Comparison of ENCODE assay signal across 9 mouse cellular contexts in the genomic region with DNA sequence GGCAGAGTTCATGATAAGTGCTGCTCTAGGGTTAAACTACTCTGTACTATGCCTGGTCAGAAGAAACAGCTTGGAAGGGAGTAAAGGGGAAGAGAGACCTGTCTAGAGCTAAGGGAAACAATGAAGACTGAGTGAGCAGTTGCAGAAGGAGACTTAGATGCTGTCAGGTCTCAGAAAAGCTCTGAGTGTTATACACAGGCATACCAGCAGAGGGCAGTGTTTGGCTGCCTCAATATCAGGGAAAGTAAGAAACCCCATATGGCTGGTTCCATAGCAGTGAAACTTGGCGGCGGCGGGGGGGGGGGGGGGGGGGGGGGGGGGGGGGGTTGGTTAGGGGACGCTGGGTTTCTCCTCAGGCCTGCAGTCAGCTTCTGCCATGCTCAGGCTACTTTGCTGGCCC.
DNase-seq lines count a peak whose midpoint lies in the region; ATAC-seq and TF ChIP-seq lines count a peak whose summit lies in the region.
"Had no signal": no experiment of that assay in that cellular context is flagged by ENCODE, and none has a peak within 500 bp of the region (broad histone marks: within the 10 kb centered on the region; RNA-seq: fewer than 3 reads in every experiment).

No protein-coding gene starts in this region.

- H3K4me2 ChIP-seq in forebrain, embryonic 14.5 days (ENCODE audit: low read length) = no peak overlapping the region
- H3K4me2 ChIP-seq in forebrain, embryonic 12.5 days = no peak overlapping the region
- H3K4me2 ChIP-seq: liver, embryonic 15.5 days had no signal

- H3K27me3 ChIP-seq in forebrain, embryonic 14.5 days (replicated peaks; ENCODE audit: control insufficient read depth, insufficient read depth, low read length) = no peaks in the 10 kb centered on the region
- H3K27me3 ChIP-seq in forebrain, embryonic 12.5 days = no peaks in the 10 kb centered on the region
- H3K27me3 ChIP-seq: liver, embryonic 15.5 days had no signal

- H3K4me3 ChIP-seq in forebrain, embryonic 14.5 days (ENCODE audit: low read depth, low read length) = no peak overlapping the region
- H3K4me3 ChIP-seq in forebrain, embryonic 12.5 days (replicated peaks) = no peak overlapping the region
- H3K4me3 ChIP-seq in ES-E14 (ENCODE audit: insufficient read depth in 1 of 2, low read depth in 1 of 2, low read length in 2 of 2, poor library complexity in 1 of 2, severe bottlenecking in 1 of 2) = no peak overlapping the region
- H3K4me3 ChIP-seq: liver, embryonic 15.5 days had no signal

- 0 out of 2 replicates have a peak, but pooled peaks have one; percentile 9 for ATAC-seq in forebrain, embryonic 14.5 days
- ATAC-seq in forebrain, embryonic 12.5 days (ENCODE audit: low FRiP score) = no peak
- ATAC-seq in megakaryocyte-erythroid progenitor cell, adult 5-6 weeks (replicated peaks; ENCODE audit: low FRiP score, low TSS enrichment, poor library complexity, severe bottlenecking) = 0 out of 2 replicates have a peak, but pooled peaks have one; percentile 13

- no peaks in the 10 kb centered on the region for H3K4me1 ChIP-seq in forebrain, embryonic 14.5 days (ENCODE audit: control insufficient read depth, insufficient read depth, low read length)
- peaks cover 5% of the 10 kb centered on the region; the same call in 1 of the 2 replicates for H3K4me1 ChIP-seq in forebrain, embryonic 12.5 days
- H3K4me1 ChIP-seq in ES-E14 (ENCODE audit: control insufficient read depth in 2 of 2, insufficient read depth in 2 of 2, low read length in 2 of 2, poor library complexity in 1 of 2) = no peaks in the 10 kb centered on the region
- H3K4me1 ChIP-seq: liver, embryonic 15.5 days had no signal

- WGBS in forebrain, embryonic 14.5 days = no CpG with 5 or more reads among the region's 4 CpGs
- no CpG with 5 or more reads among the region's 4 CpGs for WGBS in forebrain, embryonic 12.5 days

- H3K27ac ChIP-seq in forebrain, embryonic 14.5 days (ENCODE audit: low read depth, low read length) = no peak overlapping the region
- H3K27ac ChIP-seq in forebrain, embryonic 12.5 days = no peak overlapping the region
- H3K27ac ChIP-seq in ES-E14 (ENCODE audit: insufficient read depth, low read depth, low read length, poor library complexity, severe bottlenecking) = no peak overlapping the region
- H3K27ac ChIP-seq: liver, embryonic 15.5 days had no signal

- H3K9me3 ChIP-seq in forebrain, embryonic 14.5 days (replicated peaks; ENCODE audit: control insufficient read depth, low read length) = no peaks in the 10 kb centered on the region
- no peaks in the 10 kb centered on the region for H3K9me3 ChIP-seq in forebrain, embryonic 12.5 days
- H3K9me3 ChIP-seq in ES-E14 (ENCODE audit: control insufficient read depth, insufficient read depth, low read depth, low read length) = no peaks in the 10 kb centered on the region
- H3K9me3 ChIP-seq: liver, embryonic 15.5 days had no signal

- DNase-seq in forebrain, embryonic 14.5 days (ENCODE audit: low spot score) = peak; percentile 88
- DNase-seq in ES-E14 (ENCODE audit: low read depth, low spot score) = peak; percentile 44
- peak; percentile 68 for DNase-seq in c-Kit-positive CD71-positive TER-119-positive erythroid progenitor cells, embryonic 14.5 days (ENCODE audit: low spot score)
- peak; percentile 68 for DNase-seq in gastrocnemius, postnatal 10 days
- DNase-seq in layer of hippocampus, adult 9-11 months = peak; percentile 63
- DNase-seq in spleen, adult 12 weeks (ENCODE audit: low spot score) = peak; percentile 40

- H3K9ac ChIP-seq in forebrain, embryonic 14.5 days (ENCODE audit: low read length) = no peak overlapping the region
- no peak overlapping the region for H3K9ac ChIP-seq in forebrain, embryonic 12.5 days
- H3K9ac ChIP-seq in ES-E14 (ENCODE audit: insufficient read depth, low read depth, low read length, poor library complexity, severe bottlenecking) = no peak overlapping the region
- H3K9ac ChIP-seq: liver, embryonic 15.5 days had no signal

- in situ Hi-C loops in ES-E14 (cut with MboI; ENCODE audit: low sequenced_read_pairs in 2 of 2, unreplicated experiment in 2 of 2) = no loop called here

- H3K36me3 ChIP-seq in forebrain, embryonic 14.5 days (ENCODE audit: control insufficient read depth, insufficient read depth, low read length) = no peaks in the 10 kb centered on the region
- H3K36me3 ChIP-seq in forebrain, embryonic 12.5 days (replicated peaks) = no peaks in the 10 kb centered on the region
- H3K36me3 ChIP-seq in ES-E14 (ENCODE audit: control insufficient read depth, insufficient read depth, low read length, poor library complexity, severe bottlenecking) = no peaks in the 10 kb centered on the region
- H3K36me3 ChIP-seq: liver, embryonic 15.5 days had no signal

TF ChIP-seq in ES-E14, 5 proteins besides CTCF, POLR2A, EP300 and RAD21:
- TF ChIP-seq ZC3H11A (IDR thresholded peaks at IDR 0.05; ENCODE audit: borderline replicate concordance, low read depth, low read length) (peak; percentile 72; the same call in 1 of the 2 replicates), CHD2 (IDR thresholded peaks at IDR 0.05; ENCODE audit: low read depth, low read length) (no peak)
